Mouse (Mus musculus) ovary, postnatal 36 days (tissue): ENCODE data around the gene Efemp2.

Source experiments
- DNase-seq: peaks from one replicate; pipeline ENCODE4 v3.0.0; 2022; ENCODE audit warnings: low spot score, mixed read lengths

Efemp2 gene

GRCm38 (mm10) chr19:5503687-5504086, 29.9 kb downstream of the Efemp2 start, which contains the start of gene 1700020D05Rik:
1700020D05Rik (minus strand) TSS chr19:5503787.
- DNase-seq: no peak

- DNase-seq: peak; percentile 96
These were observed 36.6 kb downstream of the Efemp2 start, which contains the start of gene Snx32 for GRCm38 (mm10) chr19:5510031-5511026. Snx32 (minus strand) TSS chr19:5510538.

GRCm38 (mm10) chr19:5511074-5511632, 37.4 kb downstream of the Efemp2 start:
- no peak for DNase-seq

GRCm38 (mm10) chr19:5512091-5513004, 38.6 kb downstream of the Efemp2 start:
- DNase-seq: no peak

GRCm38 (mm10) chr19:5513005-5513349, 39.2 kb downstream of the Efemp2 start:
- DNase-seq: no peak

- DNase-seq: no peak
These were observed 42.4 kb downstream of the Efemp2 start for GRCm38 (mm10) chr19:5515840-5516777.

- no peak for DNase-seq
These were observed 43.3 kb downstream of the Efemp2 start for GRCm38 (mm10) chr19:5516906-5517505.

- no peak for DNase-seq
These were observed 45.0 kb downstream of the Efemp2 start for GRCm38 (mm10) chr19:5518721-5519120.

GRCm38 (mm10) chr19:5525204-5525603, 51.5 kb downstream of the Efemp2 start:
- DNase-seq: no peak

- peak; percentile 98 for DNase-seq
These were observed 55.8 kb downstream of the Efemp2 start for GRCm38 (mm10) chr19:5529325-5530137.

GRCm38 (mm10) chr19:5530138-5530524, 56.4 kb downstream of the Efemp2 start:
- no peak for DNase-seq
